Mouse (Mus musculus) E14TG2a.4 (cell line): ENCODE results near the gene Speer4e.
"Not testable (repeated sequence)": the region's sequence is repeated elsewhere in the genome, so short reads cannot be mapped to it uniquely, and the experiment has no call there.

Source experiments
- CTCF ChIP-seq: conservative IDR thresholded peaks from 2 replicates; pipeline ENCODE4 v1.5.1; 2014; ENCODE audit warnings: low read length
- NANOG ChIP-seq: IDR thresholded peaks from 2 replicates; pipeline ENCODE4 v1.6.1; 2014; ENCODE audit warnings: borderline replicate concordance, low read length, mixed read lengths
- POU5F1 ChIP-seq: IDR thresholded peaks from 2 replicates; pipeline ENCODE4 v1.6.1; 2014; ENCODE audit warnings: low read length, borderline replicate concordance

DNA sequence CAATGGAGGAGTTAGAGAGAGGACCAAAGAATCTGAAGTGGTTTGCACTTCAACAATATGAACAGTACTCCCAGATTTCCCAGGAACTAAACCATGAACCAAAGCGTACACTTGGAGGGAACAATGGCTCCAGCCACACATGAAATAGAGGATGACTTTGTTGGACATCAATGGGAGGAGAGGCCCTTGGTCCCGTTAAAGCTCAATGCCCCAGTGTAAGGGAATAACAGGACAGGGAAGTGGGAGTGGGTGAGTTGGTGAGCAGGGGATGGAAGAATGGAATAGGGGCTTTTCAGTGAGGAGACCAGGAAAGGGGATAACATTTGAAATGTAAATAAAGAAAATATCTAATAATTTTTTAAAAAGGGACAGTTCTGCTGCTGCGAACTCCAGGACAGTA, 34.6 kb upstream of the Speer4e start:
- not testable (repeated sequence) for TF ChIP-seq CTCF, POU5F1, NANOG
